Mouse (Mus musculus) thymus, postnatal 4 days (tissue): Measurements from ENCODE around the gene Snrpb2.

Source experiments
- DNase-seq: peaks from one replicate; pipeline ENCODE4 v3.0.0; 2021

The Snrpb2 gene

GRCm38 (mm10) chr2:143097170-143097569 is 34.3 kb downstream of the Snrpb2 start:
- DNase-seq: no peak

- DNase-seq: no peak
These were observed 51.0 kb downstream of the Snrpb2 start for GRCm38 (mm10) chr2:143113859-143114258.

GRCm38 (mm10) chr2:143114716-143115115 is 51.9 kb downstream of the Snrpb2 start:
- no peak for DNase-seq

- no peak for DNase-seq
These were observed 54.6 kb downstream of the Snrpb2 start for GRCm38 (mm10) chr2:143117453-143117852.

- no peak for DNase-seq
These were observed 55.4 kb downstream of the Snrpb2 start for GRCm38 (mm10) chr2:143118221-143118620.
